Mouse (Mus musculus): ENCODE data around the gene Dock4.

The Dock4 gene

GRCm38 (mm10) chr12:40459673-40460265 is 14.0 kb downstream of the Dock4 start:
- in situ Hi-C loops (cut with MboI; ENCODE audit: low sequenced_read_pairs): no loop called here

GRCm38 (mm10) chr12:40462693-40463235 is 17.0 kb downstream of the Dock4 start:
- in situ Hi-C loops (cut with MboI; ENCODE audit: low sequenced_read_pairs): no loop called here

- in situ Hi-C loops (cut with MboI; ENCODE audit: low sequenced_read_pairs): no loop called here
Measured at GRCm38 (mm10) chr12:40463828-40464227, 18.1 kb downstream of the Dock4 start.

- in situ Hi-C loops (cut with MboI; ENCODE audit: low sequenced_read_pairs): no loop called here
Measured at GRCm38 (mm10) chr12:40464282-40464681, 18.5 kb downstream of the Dock4 start.

- in situ Hi-C loops (cut with MboI; ENCODE audit: low sequenced_read_pairs): no loop called here
Measured at GRCm38 (mm10) chr12:40468235-40468634, 22.5 kb downstream of the Dock4 start.

- in situ Hi-C loops (cut with MboI; ENCODE audit: low sequenced_read_pairs): no loop called here
Measured at GRCm38 (mm10) chr12:40469009-40469408, 23.3 kb downstream of the Dock4 start.

- in situ Hi-C loops (cut with MboI; ENCODE audit: low sequenced_read_pairs): no loop called here
Measured at GRCm38 (mm10) chr12:40471649-40472399, 26.1 kb downstream of the Dock4 start.

GRCm38 (mm10) chr12:40473709-40474108 is 28.0 kb downstream of the Dock4 start:
- in situ Hi-C loops (cut with MboI; ENCODE audit: low sequenced_read_pairs): no loop called here

GRCm38 (mm10) chr12:40477621-40478452 is 32.1 kb downstream of the Dock4 start:
- in situ Hi-C loops (cut with MboI; ENCODE audit: low sequenced_read_pairs): no loop called here

- in situ Hi-C loops (cut with MboI; ENCODE audit: low sequenced_read_pairs): no loop called here
Measured at GRCm38 (mm10) chr12:40484224-40484623, 38.5 kb downstream of the Dock4 start.

- in situ Hi-C loops (cut with MboI; ENCODE audit: low sequenced_read_pairs): no loop called here
Measured at GRCm38 (mm10) chr12:40485210-40485609, 39.5 kb downstream of the Dock4 start.

- in situ Hi-C loops (cut with MboI; ENCODE audit: low sequenced_read_pairs): no loop called here
Measured at GRCm38 (mm10) chr12:40486047-40486837, 40.5 kb downstream of the Dock4 start.

- in situ Hi-C loops (cut with MboI; ENCODE audit: low sequenced_read_pairs): no loop called here
Measured at GRCm38 (mm10) chr12:40496387-40496786, 50.6 kb downstream of the Dock4 start.

- in situ Hi-C loops (cut with MboI; ENCODE audit: low sequenced_read_pairs): no loop called here
Measured at GRCm38 (mm10) chr12:40497806-40498205, 52.1 kb downstream of the Dock4 start.

- in situ Hi-C loops (cut with MboI; ENCODE audit: low sequenced_read_pairs): no loop called here
Measured at GRCm38 (mm10) chr12:40498250-40498671, 52.5 kb downstream of the Dock4 start.

- in situ Hi-C loops (cut with MboI; ENCODE audit: low sequenced_read_pairs): no loop called here
Measured at GRCm38 (mm10) chr12:40498928-40499626, 53.3 kb downstream of the Dock4 start.

- in situ Hi-C loops (cut with MboI; ENCODE audit: low sequenced_read_pairs): no loop called here
Measured at GRCm38 (mm10) chr12:40499627-40500329, 54.0 kb downstream of the Dock4 start.

- in situ Hi-C loops (cut with MboI; ENCODE audit: low sequenced_read_pairs): no loop called here
Measured at GRCm38 (mm10) chr12:40501141-40501540, 55.4 kb downstream of the Dock4 start.

GRCm38 (mm10) chr12:40503520-40503919 is 57.8 kb downstream of the Dock4 start:
- in situ Hi-C loops (cut with MboI; ENCODE audit: low sequenced_read_pairs): no loop called here

Data from CH12F3 (cell line).